Mouse (Mus musculus) lung, adult 10 weeks (tissue): ENCODE measurements around the gene Gm39653. TPM values are rescaled to one million over a fixed set of nuclear protein-coding genes. Genes with fewer than 3 reads are reported as not detected.

Source experiments
- polyA plus RNA-seq: library from polyadenylated mRNA; stranded (reverse); fragments of 350-450 nt; fragmentation: Illumina TruSeq; extraction: RNeasy Lipid Tissue Mini Kit (QIAGEN cat#74804); gene quantifications from one replicate; pipeline ENCODE4 v1.2.3, GENCODE M21; 2014; ENCODE audit warnings: low read depth, low replicate concordance; ENCODE audit not compliant: insufficient read depth

Gene Gm39653
- not detected for polyA plus RNA-seq

DNA sequence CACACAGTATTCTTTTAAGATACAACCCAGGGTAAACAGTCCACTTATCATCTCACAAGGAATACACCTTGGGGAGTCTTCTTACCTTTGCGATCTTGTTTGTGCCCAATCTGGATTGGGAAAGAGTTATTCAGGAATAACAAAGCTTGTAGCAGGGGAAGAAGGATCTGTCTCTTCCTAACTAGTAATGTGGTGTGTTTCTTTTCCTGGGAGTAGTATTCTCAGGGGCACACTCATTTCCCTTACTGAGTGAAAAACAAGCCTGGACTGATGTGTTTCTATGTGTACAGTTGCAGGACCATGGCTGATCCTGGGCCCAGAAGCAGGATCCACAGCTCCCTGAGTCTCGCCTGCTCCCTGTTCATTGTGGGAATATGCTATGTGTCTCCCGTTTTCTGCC lies at the start of gene Gm39653:
Gene Gm39653 (plus strand): TSS at position 301 of the 400 bp plus-strand sequence.

Other genes with a start within 250 kb of the Gm39653 start
- 1.5 TPM for gene Adam23, start 170.1 kb upstream of the Gm39653 start, polyA plus RNA-seq
- gene Dytn, start 71.0 kb downstream of the Gm39653 start, polyA plus RNA-seq = 0.09 TPM
- gene Mdh1b, start 114.3 kb downstream of the Gm39653 start, polyA plus RNA-seq = 3.7 TPM
- 13.1 TPM for gene Fastkd2, start 114.6 kb downstream of the Gm39653 start, polyA plus RNA-seq
- gene 4933402D24Rik, start 153.3 kb downstream of the Gm39653 start, polyA plus RNA-seq = not detected